Mouse (Mus musculus): Measurements from ENCODE around the gene Rora.

DNA sequence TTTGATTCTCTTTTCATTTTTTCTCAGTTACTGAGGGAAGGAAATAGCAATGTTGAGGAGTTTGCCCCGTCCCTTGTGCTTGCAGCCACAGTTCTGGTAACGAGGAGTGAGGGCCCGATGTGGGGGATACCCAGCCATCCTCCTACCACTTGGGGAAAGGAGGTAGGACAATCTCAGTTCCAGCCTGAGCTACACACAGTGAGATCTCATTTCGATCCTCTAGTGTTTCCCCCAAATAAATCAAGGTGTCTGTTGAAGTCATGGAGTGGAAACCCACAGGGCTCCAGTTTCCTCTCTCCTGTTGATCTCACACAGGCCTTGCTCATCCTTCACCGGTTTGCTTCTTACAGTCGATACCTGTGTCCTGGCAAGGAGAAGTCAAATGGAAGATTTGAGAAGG lies 458.0 kb downstream of the Rora start:
- TF ChIP-seq CTCF (IDR thresholded peaks at IDR 0.05; ENCODE audit: low read depth, low read length): no peak
- no peak for TF ChIP-seq POLR2A (IDR thresholded peaks at IDR 0.05; ENCODE audit: borderline replicate concordance, low read depth, low read length)
